Mouse (Mus musculus): ENCODE measurements around the gene Slc1a4. TPM values are rescaled to one million over a fixed set of nuclear protein-coding genes. Genes with fewer than 3 reads are reported as not detected.
A peak's percentile ranks its signal among the peaks of the same experiment; 100 is the strongest.

The Slc1a4 gene
- 2.9 and 4.5 TPM in 2 replicates for polyA plus RNA-seq (2012; rRNA removed)

GRCm38 (mm10) chr11:20332561-20333514 lies at the start of gene Slc1a4:
Gene Slc1a4 (minus strand): TSS chr11:20332713.
- peak; percentile 82 for DNase-seq (ENCODE audit: low spot score)

- no peak for DNase-seq (ENCODE audit: low spot score)
Measured at GRCm38 (mm10) chr11:20380106-20380505, 47.6 kb upstream of the Slc1a4 start.

GRCm38 (mm10) chr11:20376642-20377041 lies 44.1 kb upstream of the Slc1a4 start:
- DNase-seq (ENCODE audit: low spot score) = no peak

- no peak for DNase-seq (ENCODE audit: low spot score)
Measured at GRCm38 (mm10) chr11:20372616-20373211, 40.2 kb upstream of the Slc1a4 start.

GRCm38 (mm10) chr11:20370486-20370885 lies 38.0 kb upstream of the Slc1a4 start:
- DNase-seq (ENCODE audit: low spot score) = no peak

GRCm38 (mm10) chr11:20366456-20366855 lies 33.9 kb upstream of the Slc1a4 start:
- DNase-seq (ENCODE audit: low spot score) = no peak

- no peak for DNase-seq (ENCODE audit: low spot score)
Measured at GRCm38 (mm10) chr11:20361354-20361753, 28.8 kb upstream of the Slc1a4 start.

- no peak for DNase-seq (ENCODE audit: low spot score)
Measured at GRCm38 (mm10) chr11:20357684-20358447, 25.4 kb upstream of the Slc1a4 start.

- no peak for DNase-seq (ENCODE audit: low spot score)
Measured at GRCm38 (mm10) chr11:20348466-20348865, 16.0 kb upstream of the Slc1a4 start.

GRCm38 (mm10) chr11:20347548-20347947 lies 15.0 kb upstream of the Slc1a4 start:
- DNase-seq (ENCODE audit: low spot score) = peak; percentile 43

GRCm38 (mm10) chr11:20346369-20346768 lies 13.9 kb upstream of the Slc1a4 start:
- no peak for DNase-seq (ENCODE audit: low spot score)

- DNase-seq (ENCODE audit: low spot score) = no peak
Measured at GRCm38 (mm10) chr11:20343952-20344351, 11.4 kb upstream of the Slc1a4 start.

GRCm38 (mm10) chr11:20341598-20341997 lies 9.1 kb upstream of the Slc1a4 start:
- DNase-seq (ENCODE audit: low spot score) = no peak

- DNase-seq (ENCODE audit: low spot score) = no peak
Measured at GRCm38 (mm10) chr11:20338703-20339102, 6.2 kb upstream of the Slc1a4 start.

- DNase-seq (ENCODE audit: low spot score) = no peak
Measured at GRCm38 (mm10) chr11:20334301-20334700, 1.8 kb upstream of the Slc1a4 start.

GRCm38 (mm10) chr11:20331690-20332537 lies 599 bp downstream of the Slc1a4 start:
- DNase-seq (ENCODE audit: low spot score) = peak; percentile 42

GRCm38 (mm10) chr11:20331027-20331689 lies 1.4 kb downstream of the Slc1a4 start:
- no peak for DNase-seq (ENCODE audit: low spot score)

GRCm38 (mm10) chr11:20329711-20330110 lies 2.8 kb downstream of the Slc1a4 start:
- no peak for DNase-seq (ENCODE audit: low spot score)

- DNase-seq (ENCODE audit: low spot score) = no peak
Measured at GRCm38 (mm10) chr11:20328771-20329170, 3.7 kb downstream of the Slc1a4 start.

- no peak for DNase-seq (ENCODE audit: low spot score)
Measured at GRCm38 (mm10) chr11:20326328-20326995, 6.1 kb downstream of the Slc1a4 start.

Data from urinary bladder, adult 2 months (tissue).